Mouse (Mus musculus): ENCODE measurements around the gene Olfr56.

DNA sequence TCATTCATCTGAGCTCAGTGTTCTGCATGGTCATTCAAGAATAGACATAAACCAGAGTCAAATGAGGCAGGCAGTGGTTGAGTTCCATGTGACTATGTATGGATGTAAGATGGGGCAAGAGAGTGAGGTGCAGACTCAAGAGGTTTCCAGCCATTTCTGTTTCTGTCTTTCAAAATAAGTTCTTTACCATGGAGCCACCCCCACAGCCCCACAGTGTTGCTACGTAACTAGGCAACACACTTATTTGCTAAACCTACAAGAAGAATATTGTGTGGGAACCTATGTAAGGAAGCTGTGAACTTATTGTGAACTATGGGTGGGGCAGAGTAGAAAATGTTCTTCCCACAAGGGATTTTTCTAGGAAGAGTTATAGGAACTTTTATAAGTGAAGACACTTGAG lies 104.5 kb downstream of the Olfr56 start:
- TF ChIP-seq CTCF (IDR thresholded peaks at IDR 0.05; ENCODE audit: borderline replicate concordance, control insufficient read depth, extremely low read depth, insufficient read depth, low read length, poor library complexity) (no peak), POLR2A (IDR thresholded peaks at IDR 0.05; ENCODE audit: control insufficient read depth, extremely low read depth, insufficient read depth, low read length, poor library complexity) (no peak)
